Mouse (Mus musculus): Measurements from ENCODE around the gene Llcfc1.

The Llcfc1 gene

DNA sequence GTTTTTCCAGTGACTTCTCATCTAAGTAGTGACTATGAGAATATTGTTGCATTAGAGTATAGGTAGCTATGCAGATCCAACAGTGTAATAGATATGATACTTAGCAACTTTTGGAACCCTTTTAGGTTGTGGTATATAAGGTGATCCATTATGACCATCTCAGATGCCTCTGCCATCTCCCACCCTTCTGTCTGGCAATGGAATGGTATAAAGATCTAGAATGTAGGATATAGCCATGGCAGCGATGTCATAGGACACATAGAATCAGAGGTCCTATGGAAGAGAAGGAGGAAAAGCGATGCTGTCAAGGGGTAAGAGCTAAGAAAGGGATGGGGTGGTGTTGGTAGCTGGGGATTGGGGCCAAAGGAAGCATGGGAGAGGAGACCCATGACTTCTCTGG is at the start of gene Llcfc1:
Llcfc1 (plus strand) TSS at position 301 of the 400 bp plus-strand sequence.
- no peak for DNase-seq (ENCODE audit: low read depth, low spot score)

GRCm38 (mm10) chr6:41635211-41635610 is 49.0 kb upstream of the Llcfc1 start:
- DNase-seq (ENCODE audit: low read depth, low spot score) = no peak

- no peak for DNase-seq (ENCODE audit: low read depth, low spot score)
Measured at GRCm38 (mm10) chr6:41636178-41636577, 48.1 kb upstream of the Llcfc1 start, which contains the start of gene Trpv6. Trpv6 (minus strand) TSS chr6:41636405.

DNA sequence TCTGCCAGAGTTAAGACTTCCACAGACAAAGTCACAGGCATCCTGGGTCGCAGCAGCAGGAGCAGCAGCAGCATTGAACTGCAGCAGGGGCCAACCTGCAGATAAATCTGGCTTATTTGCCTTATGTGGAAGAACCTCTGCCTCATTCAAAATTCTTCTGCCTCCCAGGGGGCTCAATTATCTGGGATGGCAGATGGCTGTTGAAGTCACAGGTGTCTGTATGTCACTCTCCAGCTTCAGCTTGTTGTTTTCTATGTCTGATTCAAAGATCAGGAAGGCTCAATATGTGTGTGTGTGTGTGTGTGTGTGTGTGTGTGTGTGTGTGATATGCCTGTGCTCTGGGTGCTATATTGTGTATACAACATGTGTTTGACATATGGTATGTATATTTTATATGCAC is 46.8 kb upstream of the Llcfc1 start:
- no peak for DNase-seq (ENCODE audit: low read depth, low spot score)

DNA sequence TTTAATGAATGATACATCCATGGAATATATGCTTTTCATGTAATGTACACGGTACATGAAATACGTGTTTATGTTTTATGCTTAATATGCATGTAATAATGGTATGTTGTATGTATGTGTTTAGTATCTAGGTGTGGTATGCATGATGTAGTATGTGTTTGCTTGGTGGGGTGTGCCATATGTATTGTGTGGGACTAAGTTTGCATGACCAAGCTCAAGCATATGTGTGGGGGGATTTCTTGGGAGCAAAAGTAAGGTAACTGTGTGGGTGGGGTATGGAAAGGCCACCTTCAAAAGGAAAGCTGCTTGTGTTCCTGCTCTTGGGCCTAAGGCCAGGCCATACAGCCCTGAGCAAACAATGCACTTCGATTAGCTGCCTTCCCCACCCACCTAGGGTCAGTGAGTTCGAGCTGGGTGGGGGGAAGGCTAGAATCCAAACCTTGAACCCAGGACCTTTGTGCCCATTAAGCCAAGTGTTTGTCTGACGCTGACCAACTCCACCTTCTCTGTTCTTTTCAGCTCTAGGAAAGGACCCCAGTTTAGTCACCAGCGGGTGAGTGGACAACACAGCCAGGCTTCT is 46.2 kb upstream of the Llcfc1 start:
- DNase-seq (ENCODE audit: low read depth, low spot score) = no peak

DNA sequence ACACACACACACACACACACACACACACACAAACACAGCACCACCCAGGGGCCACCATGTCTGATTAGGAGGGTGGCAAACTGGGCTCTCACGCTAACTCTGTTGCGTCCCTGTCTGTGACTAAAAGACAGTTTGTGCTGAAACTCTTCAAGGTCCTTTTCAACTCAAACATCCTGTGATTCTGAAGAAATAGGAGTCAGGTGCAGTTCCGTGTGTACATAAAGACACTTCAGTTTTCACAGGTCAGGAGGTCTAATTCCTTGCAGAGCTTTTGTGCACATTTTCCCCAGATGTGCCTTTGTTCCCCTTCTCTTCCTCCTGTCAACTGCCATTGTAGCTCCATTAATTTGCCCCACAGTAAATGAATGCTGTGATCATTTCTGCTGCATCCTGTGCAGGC is 43.8 kb upstream of the Llcfc1 start:
- no peak for DNase-seq (ENCODE audit: low read depth, low spot score)

GRCm38 (mm10) chr6:41641173-41641866 is 42.9 kb upstream of the Llcfc1 start:
- no peak for DNase-seq (ENCODE audit: low read depth, low spot score)

DNA sequence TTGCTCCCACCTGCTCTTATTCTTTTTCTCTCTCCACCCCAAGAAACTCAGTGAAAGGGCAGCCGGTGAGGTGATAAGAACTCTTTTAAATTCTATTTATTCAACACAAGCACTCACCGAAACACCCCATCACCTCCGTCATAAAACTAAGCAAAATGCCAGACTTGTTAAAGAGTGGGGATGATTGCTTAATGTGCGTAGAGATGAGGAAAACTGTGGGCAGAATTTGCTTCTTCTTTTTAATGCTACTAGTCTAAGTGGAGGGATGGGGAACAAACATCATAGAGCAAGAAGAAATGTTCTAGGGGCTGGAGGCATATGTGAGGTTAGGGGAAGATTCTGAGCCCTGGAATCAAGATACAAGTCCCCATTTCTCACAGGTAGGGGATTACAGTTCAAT is 41.5 kb upstream of the Llcfc1 start:
- no peak for DNase-seq (ENCODE audit: low read depth, low spot score)

DNA sequence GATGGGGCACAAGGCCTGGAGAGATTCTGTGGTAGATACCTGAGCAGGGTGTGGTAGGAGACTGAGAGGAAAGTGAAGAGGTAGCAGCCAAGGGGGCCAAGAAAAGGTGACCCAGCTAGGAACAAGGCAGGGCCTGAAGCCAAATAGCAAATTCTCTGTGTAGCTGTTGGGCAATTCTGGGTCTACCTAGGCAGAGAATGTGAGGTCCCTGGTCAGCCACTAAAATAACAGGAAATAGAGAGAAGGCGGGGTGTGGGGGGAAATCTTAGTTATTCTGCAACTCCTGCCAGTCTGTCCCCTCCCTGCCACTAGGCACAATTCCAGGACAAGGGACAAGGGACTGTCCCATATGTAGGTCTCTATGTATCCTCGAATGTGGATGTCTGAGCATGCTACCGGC is 41.0 kb upstream of the Llcfc1 start:
- no peak for DNase-seq (ENCODE audit: low read depth, low spot score)

GRCm38 (mm10) chr6:41646220-41646619 is 38.0 kb upstream of the Llcfc1 start:
- no peak for DNase-seq (ENCODE audit: low read depth, low spot score)

DNA sequence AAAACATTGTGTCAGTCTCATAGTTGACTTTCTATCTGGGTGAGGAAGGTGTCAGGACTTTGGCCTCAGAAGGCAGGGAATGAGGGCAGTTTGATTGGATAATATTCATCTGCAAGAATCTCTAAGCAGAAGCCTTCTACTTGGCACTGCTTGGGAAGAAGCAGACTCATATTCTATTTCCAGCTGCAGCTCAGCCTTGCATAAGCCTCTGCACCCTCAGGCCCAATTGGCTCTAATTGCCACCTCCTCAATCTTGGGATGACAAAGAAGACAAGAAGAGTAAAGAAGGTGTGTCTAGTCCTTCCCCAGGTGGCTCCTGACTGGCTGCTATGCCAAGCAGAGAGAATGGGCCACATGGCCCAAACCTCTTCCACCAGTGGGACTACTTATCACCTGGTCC is 37.6 kb upstream of the Llcfc1 start:
- no peak for DNase-seq (ENCODE audit: low read depth, low spot score)

DNA sequence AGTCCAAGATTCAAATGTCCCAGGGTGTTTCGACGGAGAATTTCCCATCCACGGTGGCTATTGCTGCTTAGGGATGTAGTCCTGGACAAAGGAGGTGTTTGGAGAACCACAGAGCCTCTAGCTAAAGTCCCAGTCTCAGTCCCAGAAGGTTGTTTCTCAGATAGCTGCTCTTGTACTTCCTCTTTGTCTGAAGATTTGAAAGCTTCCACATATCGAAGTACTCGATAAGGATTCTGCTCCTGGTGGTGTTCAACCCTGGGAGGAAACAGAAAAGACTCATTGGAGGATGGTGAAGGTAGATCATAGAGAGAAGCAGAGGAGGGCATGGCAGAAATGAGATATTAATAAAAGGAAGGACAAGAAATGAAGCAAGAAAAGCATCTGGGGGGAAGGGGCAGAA is 31.1 kb upstream of the Llcfc1 start:
- no peak for DNase-seq (ENCODE audit: low read depth, low spot score)

- DNase-seq (ENCODE audit: low read depth, low spot score) = no peak
Measured at GRCm38 (mm10) chr6:41654648-41655047, 29.6 kb upstream of the Llcfc1 start.

DNA sequence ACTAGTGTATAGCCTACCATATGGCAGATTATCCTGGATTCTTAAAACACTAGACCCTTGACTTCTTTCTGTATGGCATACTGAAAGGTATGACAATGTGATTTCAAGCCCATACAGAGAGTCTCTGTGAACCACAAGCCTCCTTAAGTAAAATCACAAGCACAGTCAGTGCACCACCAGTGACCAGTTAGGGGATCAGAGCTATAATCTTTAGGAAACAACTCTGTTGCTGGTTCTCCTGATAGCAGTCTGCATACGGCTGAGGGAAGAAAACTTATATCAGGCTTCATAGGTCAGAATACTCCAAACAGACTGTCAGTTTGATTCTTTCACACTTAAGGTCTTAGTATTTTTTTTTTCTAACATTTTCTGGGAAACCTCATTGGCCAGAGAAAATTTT is 25.7 kb upstream of the Llcfc1 start:
- DNase-seq (ENCODE audit: low read depth, low spot score) = no peak

- DNase-seq (ENCODE audit: low read depth, low spot score) = no peak
Measured at GRCm38 (mm10) chr6:41662320-41662719, 21.9 kb upstream of the Llcfc1 start.

DNA sequence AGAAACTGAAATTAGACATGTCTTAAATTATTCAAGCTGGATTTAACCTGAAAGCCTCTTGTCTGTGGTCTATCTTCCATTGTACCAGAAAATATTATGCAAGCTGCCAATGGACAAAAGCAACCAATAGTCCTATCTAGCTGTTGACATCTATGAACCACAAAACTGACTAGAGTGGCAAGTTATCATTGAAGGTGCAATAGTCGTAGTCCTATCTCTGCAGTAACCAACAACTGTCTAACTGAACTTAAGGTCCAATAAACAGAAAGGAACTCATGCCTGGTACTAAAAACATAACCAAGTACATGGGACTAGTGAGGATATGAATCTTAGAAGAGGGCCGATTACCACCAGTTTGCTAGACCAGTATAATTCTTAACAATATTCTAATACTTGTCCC is 7.7 kb upstream of the Llcfc1 start:
- DNase-seq (ENCODE audit: low read depth, low spot score) = no peak

DNA sequence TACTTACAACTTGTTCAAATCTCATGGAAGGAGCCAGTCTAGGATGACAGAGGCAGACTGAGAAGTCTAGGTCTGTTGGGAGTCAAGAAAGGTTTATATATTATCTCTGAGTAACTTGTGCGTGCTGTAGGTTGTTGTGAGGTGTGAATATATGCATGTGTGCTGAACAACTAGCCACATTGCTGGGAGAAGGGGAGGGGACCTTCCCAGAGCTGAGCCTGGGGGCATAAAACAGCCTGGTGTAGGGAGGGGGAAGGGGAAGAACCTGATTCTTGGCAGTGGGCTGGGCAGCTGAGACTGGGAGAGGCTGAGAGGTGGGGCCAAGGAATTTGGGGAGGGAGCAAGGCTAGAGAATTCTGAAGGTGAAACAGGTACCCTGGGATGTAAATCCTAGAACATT is 3.6 kb upstream of the Llcfc1 start, which contains the start of gene Trpv5:
Trpv5 (minus strand) TSS at position 101 of the 400 bp plus-strand sequence.
- DNase-seq (ENCODE audit: low read depth, low spot score) = no peak

DNA sequence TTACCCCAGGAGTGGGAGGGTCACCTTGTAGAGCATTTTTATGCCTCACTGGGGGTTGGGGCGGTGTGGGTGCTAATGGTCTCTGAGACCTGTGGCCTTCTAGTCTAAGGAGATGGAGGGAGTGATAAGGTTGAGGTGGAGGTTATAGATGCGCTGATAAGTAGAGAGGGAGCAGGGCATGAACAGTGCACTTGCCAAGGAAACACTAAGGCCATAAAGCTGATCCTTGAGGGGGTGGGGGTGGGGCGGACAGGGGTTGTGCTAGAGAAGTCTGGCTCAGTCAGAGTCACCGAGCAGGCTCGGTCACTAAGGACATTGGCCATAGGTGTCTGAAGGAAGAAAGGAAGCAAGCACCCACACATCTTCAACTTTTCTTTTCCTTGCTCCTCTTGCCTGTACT is 2.6 kb upstream of the Llcfc1 start:
- DNase-seq (ENCODE audit: low read depth, low spot score) = no peak

- DNase-seq (ENCODE audit: low read depth, low spot score) = no peak
Measured at GRCm38 (mm10) chr6:41684911-41685310, 680 bp downstream of the Llcfc1 start.

DNA sequence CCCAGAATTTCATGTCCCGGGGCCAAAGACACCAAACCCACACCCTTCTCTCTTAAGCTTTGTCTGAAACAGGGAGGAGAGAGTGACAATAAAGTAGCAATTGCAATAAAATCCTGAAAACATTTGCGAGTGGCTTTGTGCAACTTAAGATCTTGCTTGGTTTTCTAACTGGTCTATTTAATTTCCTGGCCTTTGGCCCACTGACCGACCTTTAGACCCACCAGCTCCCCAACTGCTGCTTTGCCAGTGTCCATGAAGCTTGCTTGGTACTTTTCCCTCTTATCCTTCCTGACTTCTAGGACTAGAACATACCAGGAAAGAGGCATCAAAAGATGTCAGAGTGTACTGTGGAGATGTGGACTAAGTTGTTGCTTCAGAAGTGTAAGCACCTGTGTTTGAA is 1.4 kb downstream of the Llcfc1 start:
- no peak for DNase-seq (ENCODE audit: low read depth, low spot score)

- DNase-seq (ENCODE audit: low read depth, low spot score) = no peak
Measured at GRCm38 (mm10) chr6:41692200-41692599, 8.0 kb downstream of the Llcfc1 start.

DNA sequence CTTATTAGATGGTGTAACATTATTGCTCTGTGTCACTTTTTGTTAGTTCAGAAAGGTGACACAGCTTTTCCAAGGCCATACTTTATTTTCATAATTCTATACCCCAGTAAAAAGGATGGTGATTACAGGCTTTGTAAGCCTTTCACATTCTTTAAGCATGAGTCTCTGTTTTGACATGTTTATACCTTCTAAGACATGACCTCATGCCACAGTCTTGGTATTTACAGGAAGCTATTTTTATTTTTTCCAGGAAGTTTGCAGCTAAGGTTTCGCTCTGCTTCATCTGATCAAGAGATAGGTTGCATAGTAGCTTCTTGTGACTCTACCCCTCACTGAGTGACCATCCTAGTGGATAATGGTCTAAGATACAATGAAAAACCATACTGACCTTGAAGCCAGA is 10.2 kb downstream of the Llcfc1 start:
- no peak for DNase-seq (ENCODE audit: low read depth, low spot score)

DNA sequence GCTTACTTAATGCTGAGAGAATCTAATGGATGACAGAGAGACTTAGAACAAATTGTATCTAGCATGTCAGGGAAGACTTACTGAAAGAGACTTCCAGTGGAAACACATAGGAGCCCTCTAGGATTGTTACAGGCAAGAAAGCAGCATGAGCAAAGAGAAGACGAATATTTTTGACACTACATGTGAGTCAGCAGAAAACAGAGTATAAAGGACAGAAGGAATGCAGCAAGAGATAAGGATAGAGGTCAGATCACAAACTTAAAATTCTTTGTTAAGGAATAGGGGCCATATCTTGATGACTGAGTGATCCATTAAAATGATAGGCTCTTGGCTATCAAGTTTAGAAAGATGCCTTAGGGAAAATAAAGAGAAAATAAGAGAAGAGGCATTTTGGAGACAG is 17.0 kb downstream of the Llcfc1 start:
- no peak for DNase-seq (ENCODE audit: low read depth, low spot score)

DNA sequence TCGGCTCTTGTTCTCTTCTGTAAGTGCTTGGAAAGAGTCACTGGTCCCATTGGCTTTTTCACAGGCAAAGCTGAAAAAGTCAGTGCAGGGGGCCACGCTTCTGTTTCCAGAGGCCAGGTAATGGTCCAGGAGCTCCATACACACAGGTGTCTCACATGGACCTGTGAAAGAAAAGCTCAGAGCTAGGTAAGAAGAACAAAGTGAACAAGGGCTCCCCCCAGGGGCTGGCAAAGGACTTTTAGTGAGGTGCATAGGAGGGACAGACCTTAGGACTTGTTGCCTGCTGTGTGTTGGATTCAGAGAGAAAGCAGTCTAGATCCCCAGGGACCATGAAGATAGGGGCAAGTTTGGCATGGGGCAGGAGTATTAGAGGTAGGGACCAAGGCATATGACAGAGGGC is 18.7 kb downstream of the Llcfc1 start:
- DNase-seq (ENCODE audit: low read depth, low spot score) = peak; percentile 71
